Mouse (Mus musculus): ENCODE results near the gene Faf1. TPM values are rescaled to one million over a fixed set of nuclear protein-coding genes. Genes with fewer than 3 reads are reported as not detected.

The Faf1 gene
- total and polyA plus RNA-seq, 3 experiments, result 34.9 to 52.8 (median 38.2) TPM

DNA sequence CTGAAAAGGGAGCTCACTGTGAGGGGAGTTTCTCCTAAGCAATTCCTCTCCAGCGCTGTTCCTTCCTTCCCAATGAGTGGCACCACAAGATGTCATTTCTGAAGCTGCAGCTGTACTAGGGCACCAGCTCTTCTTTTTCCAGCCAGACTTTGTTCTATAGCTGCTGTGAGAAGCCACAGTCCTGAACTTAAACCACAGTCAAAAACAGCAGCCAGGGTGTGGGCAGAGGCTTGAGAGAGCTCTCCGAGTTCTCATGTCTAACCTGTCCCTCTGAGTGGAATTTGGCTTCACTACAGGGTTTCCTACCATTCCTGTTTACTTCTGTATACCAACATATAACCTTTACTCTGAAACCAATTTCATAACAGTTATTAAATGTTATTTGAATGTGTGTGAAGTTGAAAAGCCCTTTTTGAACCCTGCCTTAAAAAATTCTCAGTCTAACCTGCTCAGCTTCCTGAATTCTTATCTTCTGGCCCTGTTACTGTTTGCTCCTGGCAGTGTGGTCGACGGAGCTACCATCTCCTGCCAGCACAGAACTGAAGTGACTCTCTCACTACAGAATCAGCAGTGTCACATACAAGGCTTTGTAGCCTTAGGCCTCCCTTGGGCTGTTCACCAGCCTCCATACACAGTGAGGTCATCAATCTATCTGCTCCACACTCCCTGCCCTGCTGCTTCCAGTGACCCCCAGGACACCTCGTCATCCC lies 287.3 kb downstream of the Faf1 start:
- Histone ChIP-seq H3K27me3 (replicated peaks) (no peaks in the 10 kb centered on the region), H3K36me3 (replicated peaks in 1 of 2; ENCODE audit: control insufficient read depth in 1 of 2, insufficient read depth in 1 of 2, low read length in 1 of 2) (peaks cover 19 to 51% of the 10 kb centered on the region in 2 experiments), H3K4me1 (ENCODE audit: control insufficient read depth in 1 of 2, insufficient read depth in 2 of 2) (peaks cover 5 to 22% of the 10 kb centered on the region in 2 experiments), H3K27ac (ENCODE audit: insufficient read depth, low read depth) (no peak overlapping the region), H3K9ac (ENCODE audit: insufficient read depth, low read depth) (no peak overlapping the region), H3K4me3 (replicated peaks in 1 of 3; ENCODE audit: low read depth in 2 of 3, low read length in 2 of 3, poor library complexity in 1 of 3) (no peak overlapping the region), H3K4me2 (ENCODE audit: insufficient read depth, low read depth, poor library complexity, severe bottlenecking) (no peak overlapping the region), H3K9me3 (replicated peaks; ENCODE audit: low read length) (no peaks in the 10 kb centered on the region), H3K79me2 (replicated peaks; ENCODE audit: control insufficient read depth, extremely low read depth, insufficient read depth, poor library complexity, severe bottlenecking) (no peaks in the 10 kb centered on the region)
- no peak for DNase-seq (ENCODE audit: extremely low read depth)
- dilution Hi-C loops (cut with MboI; ENCODE audit: extremely low pct_ligation_motif_present, extremely low pct_unique_long_range_greater_than_20kb, low sequenced_read_pairs) (no loop called here), in situ Hi-C loops (cut with MboI; ENCODE audit: low pct_ligation_motif_present, low pct_unique_long_range_greater_than_20kb, low sequenced_read_pairs) (no loop called here)
- no peak for TF ChIP-seq NRF1 (IDR thresholded peaks at IDR 0.05; ENCODE audit: low read depth, low read length)
- no peak for TF ChIP-seq JUN (IDR thresholded peaks at IDR 0.05; ENCODE audit: insufficient read depth, low read depth, low read length)
- TF ChIP-seq ZNF384 (IDR thresholded peaks at IDR 0.05; ENCODE audit: low read depth, low read length), result no peak

DNA sequence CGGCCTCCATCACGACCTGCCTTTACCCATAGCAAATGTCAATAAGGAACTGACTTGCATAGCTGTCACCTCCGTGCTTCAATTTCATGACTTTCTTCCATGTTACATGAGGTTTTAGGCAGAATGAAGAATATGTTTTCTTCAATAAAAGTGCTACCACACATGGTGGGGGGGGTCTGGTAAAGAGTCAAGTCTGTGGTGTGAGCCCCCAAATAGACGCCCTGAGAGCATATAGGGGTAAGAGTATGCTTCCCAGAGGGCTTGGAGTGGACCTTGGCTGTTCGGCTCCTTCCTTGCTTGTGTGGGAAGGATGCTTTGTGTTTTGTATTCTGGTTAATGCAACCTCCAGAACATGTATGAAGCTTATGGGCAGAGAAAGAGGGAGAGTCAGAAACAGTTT lies 293.2 kb downstream of the Faf1 start:
- H3K4me2 ChIP-seq (ENCODE audit: insufficient read depth, low read depth, poor library complexity, severe bottlenecking), result no peak overlapping the region
- H3K36me3 ChIP-seq (replicated peaks in 1 of 2; ENCODE audit: control insufficient read depth in 1 of 2, insufficient read depth in 1 of 2, low read length in 1 of 2), result peaks cover 0 to 24% of the 10 kb centered on the region in 2 experiments
- no peak overlapping the region for H3K27ac ChIP-seq (ENCODE audit: insufficient read depth, low read depth)
- H3K9ac ChIP-seq (ENCODE audit: insufficient read depth, low read depth), result no peak overlapping the region
- H3K4me1 ChIP-seq (ENCODE audit: control insufficient read depth in 1 of 2, insufficient read depth in 2 of 2), result no peaks in the 10 kb centered on the region
- DNase-seq (ENCODE audit: extremely low read depth), result no peak
- dilution Hi-C loops (cut with MboI; ENCODE audit: extremely low pct_ligation_motif_present, extremely low pct_unique_long_range_greater_than_20kb, low sequenced_read_pairs) (no loop called here), in situ Hi-C loops (cut with MboI; ENCODE audit: low pct_ligation_motif_present, low pct_unique_long_range_greater_than_20kb, low sequenced_read_pairs) (no loop called here)
- TF ChIP-seq MAFK (IDR thresholded peaks at IDR 0.05; ENCODE audit: insufficient replicate concordance, low read length) (no peak), NRF1 (IDR thresholded peaks at IDR 0.05; ENCODE audit: low read depth, low read length) (no peak), TCF12 (IDR thresholded peaks at IDR 0.05; ENCODE audit: low read depth, low read length) (no peak)
- H3K9me3 ChIP-seq (replicated peaks; ENCODE audit: low read length), result no peaks in the 10 kb centered on the region
- no peaks in the 10 kb centered on the region for H3K27me3 ChIP-seq (replicated peaks)
- no peaks in the 10 kb centered on the region for H3K79me2 ChIP-seq (replicated peaks; ENCODE audit: control insufficient read depth, extremely low read depth, insufficient read depth, poor library complexity, severe bottlenecking)
- H3K4me3 ChIP-seq (replicated peaks in 1 of 3; ENCODE audit: low read depth in 2 of 3, low read length in 2 of 3, poor library complexity in 1 of 3), result no peak overlapping the region

DNA sequence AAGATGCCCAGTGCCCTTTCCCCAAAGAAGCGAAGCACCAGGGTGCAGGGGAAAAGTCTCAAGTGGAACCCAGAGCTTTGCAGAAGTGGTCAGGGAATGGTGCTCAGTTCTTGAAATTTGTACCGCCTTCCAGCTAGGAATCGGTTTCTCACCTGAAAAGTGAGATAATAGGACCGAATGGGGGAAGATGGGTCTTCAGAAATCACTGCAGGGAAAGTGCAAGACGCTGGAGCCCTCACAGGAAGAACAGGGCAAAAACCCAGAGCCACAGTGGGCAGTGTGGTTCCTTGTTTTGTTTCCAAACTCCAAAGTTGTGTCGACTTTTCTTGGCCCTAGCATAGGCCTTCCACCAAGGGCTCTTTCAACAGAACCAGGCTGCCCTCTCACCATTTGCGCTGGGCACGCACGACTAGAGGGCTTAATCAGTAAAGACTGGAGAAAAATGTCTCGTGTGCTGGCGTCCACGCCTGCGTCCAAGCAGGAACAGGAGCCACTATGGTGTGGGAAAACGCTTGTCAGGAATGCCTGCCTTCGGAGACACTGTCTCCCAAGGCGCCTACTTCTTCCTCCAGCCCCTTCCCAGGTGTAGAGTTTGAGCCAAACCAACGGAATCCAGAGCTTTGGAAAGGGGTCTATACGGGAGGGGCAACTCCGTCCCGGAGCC lies 297.7 kb downstream of the Faf1 start:
- no peak for DNase-seq (ENCODE audit: extremely low read depth)
- H3K4me2 ChIP-seq (ENCODE audit: insufficient read depth, low read depth, poor library complexity, severe bottlenecking), result no peak overlapping the region
- no peak overlapping the region for H3K4me3 ChIP-seq (replicated peaks in 1 of 3; ENCODE audit: low read depth in 2 of 3, low read length in 2 of 3, poor library complexity in 1 of 3)
- in situ Hi-C loops (cut with MboI; ENCODE audit: low pct_ligation_motif_present, low pct_unique_long_range_greater_than_20kb, low sequenced_read_pairs), result no loop called here
- H3K9ac ChIP-seq (ENCODE audit: insufficient read depth, low read depth), result no peak overlapping the region
- no peak overlapping the region for H3K27ac ChIP-seq (ENCODE audit: insufficient read depth, low read depth)
- H3K9me3 ChIP-seq (replicated peaks; ENCODE audit: low read length), result peaks cover 22% of the 10 kb centered on the region
- dilution Hi-C loops (cut with MboI; ENCODE audit: extremely low pct_ligation_motif_present, extremely low pct_unique_long_range_greater_than_20kb, low sequenced_read_pairs), result no loop called here
- no peaks in the 10 kb centered on the region for H3K27me3 ChIP-seq (replicated peaks)
- TF ChIP-seq MAFK (IDR thresholded peaks at IDR 0.05; ENCODE audit: insufficient replicate concordance, low read length) (no peak), ELF1 (IDR thresholded peaks at IDR 0.05; ENCODE audit: low read depth, low read length) (no peak), RCOR1 (conservative IDR thresholded peaks at IDR 0.05; ENCODE audit: low read depth, low read length) (no peak), TCF12 (IDR thresholded peaks at IDR 0.05; ENCODE audit: low read depth, low read length) (no peak), GABPA (IDR thresholded peaks at IDR 0.05; ENCODE audit: insufficient replicate concordance, low read depth, low read length) (no peak), RAD21 (IDR thresholded peaks at IDR 0.05; ENCODE audit: low read depth, low read length) (no peak), MXI1 (IDR thresholded peaks at IDR 0.05; ENCODE audit: low read depth, low read length) (no peak), MAZ (IDR thresholded peaks at IDR 0.05; ENCODE audit: low read depth, low read length) (no peak), JUN (IDR thresholded peaks at IDR 0.05; ENCODE audit: insufficient read depth, low read depth, low read length) (no peak), EP300 (IDR thresholded peaks at IDR 0.05; ENCODE audit: low read length) (no peak)
- no peaks in the 10 kb centered on the region for H3K79me2 ChIP-seq (replicated peaks; ENCODE audit: control insufficient read depth, extremely low read depth, insufficient read depth, poor library complexity, severe bottlenecking)
- H3K36me3 ChIP-seq (replicated peaks in 1 of 2; ENCODE audit: control insufficient read depth in 1 of 2, insufficient read depth in 1 of 2, low read length in 1 of 2), result peaks cover 0 to under 1% of the 10 kb centered on the region in 2 experiments
- no peaks in the 10 kb centered on the region for H3K4me1 ChIP-seq (ENCODE audit: control insufficient read depth in 1 of 2, insufficient read depth in 2 of 2)
